Mouse (Mus musculus): ENCODE measurements around the gene Olfr847. TPM values are rescaled to one million over a fixed set of nuclear protein-coding genes. Genes with fewer than 3 reads are reported as not detected.

The Olfr847 gene
- total RNA-seq (2021), result not detected
- long read RNA-seq, experiment 1, result 0 reads
- long read RNA-seq, experiment 2, result 0 reads

GRCm38 (mm10) chr9:19378569-19378968 is at the start of gene Olfr847:
Gene Olfr847, minus strand, starts transcription at chr9:19378669.
- DNase-seq, result no peak

- no peak for DNase-seq
These were observed 14.6 kb downstream of the Olfr847 start, which contains the start of gene Olfr846 for GRCm38 (mm10) chr9:19363905-19364304. Gene Olfr846, minus strand, starts transcription at chr9:19364005.

- DNase-seq, result no peak
These were observed 42.3 kb downstream of the Olfr847 start, which contains the start of gene Olfr845 for GRCm38 (mm10) chr9:19336157-19336556. Gene Olfr845, plus strand, starts transcription at chr9:19336457.

Other genes starting within 250 kb of the Olfr847 start
- gene Olfr837, start 242.4 kb downstream of the Olfr847 start, total RNA-seq (2021), result not detected
- gene Olfr839-ps1, start 201.4 kb downstream of the Olfr847 start, total RNA-seq (2021), result not detected
- gene Olfr843, start 126.7 kb downstream of the Olfr847 start, total RNA-seq (2021), result not detected
- gene Olfr844, start 62.3 kb downstream of the Olfr847 start, total RNA-seq (2021), result not detected
- gene Olfr845, start 42.2 kb downstream of the Olfr847 start, total RNA-seq (2021), result not detected
- not detected for gene Olfr846, start 14.7 kb downstream of the Olfr847 start, total RNA-seq (2021)
- gene Olfr849, start 61.6 kb upstream of the Olfr847 start, total RNA-seq (2021), result not detected
- gene Olfr850, start 99.6 kb upstream of the Olfr847 start, total RNA-seq (2021), result not detected
- not detected for gene Olfr851, start 114.6 kb upstream of the Olfr847 start, total RNA-seq (2021)
- not detected for gene Olfr853, start 162.4 kb upstream of the Olfr847 start, total RNA-seq (2021)
- not detected for gene Olfr854, start 188.7 kb upstream of the Olfr847 start, total RNA-seq (2021)
- not detected for gene Olfr855, start 203.9 kb upstream of the Olfr847 start, total RNA-seq (2021)
- gene Zfp317, start 243.4 kb upstream of the Olfr847 start, total RNA-seq (2021), result 10 to 100 TPM in 1 of 2 experiments, 1 to 10 TPM in 1; 9.9 to 11.1 TPM